Mouse (Mus musculus) heart, postnatal 14 days (tissue): ENCODE measurements around the gene Cdk19. TPM values are rescaled to one million over a fixed set of nuclear protein-coding genes. Genes with fewer than 3 reads are reported as not detected.
A peak's percentile ranks its signal among the peaks of the same experiment; 100 is the strongest.

Source experiments
- DNase-seq, 2 experiments: peaks; one replicate each; pipeline ENCODE4 v3.0.0; 2021 to 2022
- intact Hi-C: fragments of 180-260 bp; cut with DNase I; formaldehyde crosslinking; loops from one replicate; pipeline ENCODE4 v1.15.1; 2025
- total RNA-seq, 2 experiments: library from RNA; stranded (reverse); gene quantifications; 2 replicates each; pipeline ENCODE4 v1.2.3; 2021

Gene Cdk19
- total RNA-seq, 2 experiments from 2014 or later = 14.9 to 15.9 TPM

DNA sequence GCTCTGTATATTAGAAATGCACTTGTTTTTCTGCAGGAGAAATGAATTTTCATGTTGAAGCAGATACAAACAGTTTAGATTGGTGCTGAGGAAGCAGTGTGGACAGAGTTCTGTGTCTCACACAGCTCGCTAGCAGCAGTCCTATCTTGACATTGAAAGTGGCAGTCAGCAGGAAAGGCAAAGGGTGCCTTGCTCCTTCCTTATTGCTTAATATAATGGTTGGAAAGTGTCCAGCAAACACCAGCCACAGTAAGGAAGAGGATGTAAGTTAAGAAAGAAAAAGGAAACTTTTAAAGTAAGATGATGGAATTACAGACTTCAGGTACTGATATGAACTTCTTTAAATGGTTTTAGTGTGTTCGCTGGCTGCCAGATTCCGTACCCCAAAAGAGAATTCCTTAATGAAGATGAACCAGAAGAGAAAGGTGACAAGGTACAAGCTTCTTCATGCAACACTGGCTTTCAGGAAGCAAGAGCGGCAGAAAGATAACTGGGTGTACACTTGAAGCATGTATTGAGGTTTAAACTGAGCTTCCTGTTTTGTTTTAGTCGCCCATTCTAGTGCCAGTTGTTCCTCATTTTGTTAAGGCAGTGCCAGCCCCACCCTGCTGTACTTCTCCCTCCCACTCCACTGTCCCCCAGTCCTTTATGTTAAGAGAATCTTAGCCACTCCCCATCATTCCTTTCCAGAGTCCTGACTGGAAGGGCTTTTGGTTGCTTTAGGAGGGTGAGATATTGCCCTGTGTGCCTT is 137.3 kb downstream of the Cdk19 start:
- intact Hi-C loops = no loop called here
- no peak for DNase-seq

DNA sequence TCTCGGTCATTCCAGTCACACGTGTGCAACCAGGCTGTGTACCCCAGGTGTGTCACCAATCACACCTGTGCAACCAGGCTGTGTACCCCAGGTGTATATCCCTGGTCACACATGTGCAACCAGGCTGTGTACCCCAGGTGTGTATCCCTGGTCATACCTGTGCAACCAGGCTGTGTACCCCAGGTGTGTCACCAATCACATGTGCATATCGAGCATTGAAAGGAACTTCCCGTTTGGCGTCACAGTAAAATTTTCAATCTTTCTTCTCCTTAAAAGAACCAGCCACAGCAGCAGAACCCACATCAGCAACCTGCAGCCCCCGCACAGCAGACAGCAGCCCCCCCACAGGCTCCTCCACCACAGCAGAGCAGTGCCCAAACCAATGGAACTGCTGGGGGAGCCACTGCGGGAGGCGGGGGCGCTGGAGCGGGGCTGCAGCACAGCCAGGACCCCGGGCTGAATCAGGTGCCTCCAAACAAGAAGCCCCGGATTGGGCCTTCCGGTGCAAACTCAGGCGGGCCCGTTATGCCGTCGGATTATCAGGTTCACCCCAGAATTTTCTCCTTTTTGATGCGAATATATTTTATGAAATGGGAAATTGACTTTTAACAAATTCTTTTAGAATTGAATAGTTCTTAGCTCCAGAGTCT is 138.2 kb downstream of the Cdk19 start:
- DNase-seq = no peak
- intact Hi-C loops = no loop called here

- no peak for DNase-seq
- intact Hi-C loops = no loop called here
Observed at GRCm38 (mm10) chr10:40478626-40479025, 139.3 kb downstream of the Cdk19 start.

DNA sequence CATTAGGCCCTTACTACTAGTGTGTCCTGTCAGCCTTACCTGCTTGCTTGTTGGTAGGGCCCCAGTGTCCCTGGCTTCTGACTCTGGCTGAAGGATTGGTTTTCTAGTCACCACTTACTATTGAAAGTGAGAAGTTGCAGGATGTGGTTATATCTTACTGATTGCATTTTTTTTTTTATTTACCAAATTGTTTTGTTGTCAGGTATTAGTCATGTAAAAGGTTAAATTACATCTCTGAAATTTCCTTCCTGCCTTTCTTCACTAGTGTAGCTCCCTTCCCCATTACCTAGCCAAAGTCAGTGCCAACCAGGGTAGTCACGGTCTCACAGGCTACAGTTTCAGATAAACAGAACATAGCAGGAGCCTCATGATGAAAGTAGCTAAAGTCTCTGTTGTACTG is 139.9 kb downstream of the Cdk19 start:
- intact Hi-C loops = no loop called here
- no peak for DNase-seq

GRCm38 (mm10) chr10:40479621-40480193 is 140.3 kb downstream of the Cdk19 start:
- DNase-seq = no peak
- intact Hi-C loops = no loop called here

DNA sequence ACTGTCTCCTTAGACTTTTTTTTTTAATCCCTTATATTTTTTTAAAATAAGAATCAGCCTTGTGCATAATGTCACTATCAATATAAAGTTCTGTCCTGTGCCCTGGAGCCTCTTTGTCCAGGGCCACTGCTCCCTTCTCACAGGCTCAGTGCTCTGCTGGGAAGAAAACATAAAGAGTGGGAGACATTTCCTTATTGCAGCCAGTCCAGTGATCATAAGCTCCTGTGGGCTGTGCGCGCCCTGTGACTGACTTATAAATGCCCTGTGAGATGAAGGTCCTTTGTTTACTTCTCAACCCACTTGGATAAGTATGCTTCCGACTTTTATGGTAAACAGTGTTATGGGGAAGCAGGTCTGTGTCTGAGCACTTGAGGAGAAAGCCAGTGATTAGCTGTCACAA is 142.2 kb downstream of the Cdk19 start:
- intact Hi-C loops = no loop called here
- no peak for DNase-seq

GRCm38 (mm10) chr10:40482285-40482684 is 142.9 kb downstream of the Cdk19 start:
- intact Hi-C loops = no loop called here
- no peak for DNase-seq

DNA sequence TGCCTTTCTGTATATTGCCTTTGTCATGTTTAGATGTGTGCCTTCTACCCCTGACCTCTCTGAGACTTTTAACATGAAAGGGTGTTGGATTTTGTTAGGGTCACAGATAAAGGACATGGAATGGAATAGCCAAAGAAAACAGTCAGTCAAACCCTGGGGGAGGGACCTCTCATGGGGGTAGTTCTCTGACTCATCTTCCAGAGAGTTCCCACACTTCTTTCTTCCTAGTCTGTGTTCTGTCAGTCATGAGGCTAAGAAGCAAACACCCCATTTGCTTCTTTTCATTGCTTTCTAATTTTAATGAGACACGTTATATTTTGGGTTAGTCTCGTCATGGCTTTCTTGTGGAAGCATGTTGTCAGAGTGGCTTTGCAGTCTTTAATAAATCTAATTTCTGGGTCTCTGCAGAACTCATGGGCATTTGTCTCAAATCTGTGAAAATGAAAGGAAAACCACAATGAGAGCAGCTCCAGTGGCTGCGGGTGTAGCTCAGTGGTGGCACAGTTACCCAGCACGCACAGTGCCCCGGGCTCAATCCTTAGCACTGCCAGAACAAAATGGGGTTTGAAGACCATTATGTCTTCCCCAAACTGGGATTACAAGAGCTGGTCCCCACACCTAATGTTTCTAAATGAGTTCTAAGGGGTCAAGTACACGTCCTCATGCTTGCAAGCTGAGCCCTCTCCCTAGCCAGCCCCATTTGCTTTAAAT is 149.9 kb downstream of the Cdk19 start:
- DNase-seq = no peak
- intact Hi-C loops = no loop called here

GRCm38 (mm10) chr10:40491131-40491530 is 151.8 kb downstream of the Cdk19 start:
- no peak for DNase-seq
- intact Hi-C loops = no loop called here

DNA sequence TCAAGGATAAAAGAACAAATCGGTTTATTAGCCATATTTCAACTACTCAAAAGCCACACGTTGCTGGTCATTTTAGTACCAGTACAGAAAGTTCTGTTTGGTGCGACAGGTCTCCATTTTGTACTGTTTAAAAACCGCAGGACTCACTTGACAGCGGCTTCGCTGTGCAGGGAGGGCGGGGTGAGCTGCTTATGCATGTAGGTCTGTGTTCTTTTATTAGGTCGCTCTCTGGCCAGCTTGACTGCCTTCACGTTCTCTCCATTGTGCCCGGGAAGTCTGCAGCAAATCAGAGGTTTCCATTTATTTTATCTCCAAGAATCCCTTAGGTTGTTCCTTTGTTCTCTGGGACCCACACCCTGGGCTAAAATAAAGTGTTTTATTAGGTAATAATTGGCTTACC is 152.4 kb downstream of the Cdk19 start:
- intact Hi-C loops = no loop called here
- peak in 1 of 2 experiments; percentile 21 for DNase-seq

GRCm38 (mm10) chr10:40494181-40495162 is 155.1 kb downstream of the Cdk19 start:
- DNase-seq = no peak
- intact Hi-C loops = no loop called here

DNA sequence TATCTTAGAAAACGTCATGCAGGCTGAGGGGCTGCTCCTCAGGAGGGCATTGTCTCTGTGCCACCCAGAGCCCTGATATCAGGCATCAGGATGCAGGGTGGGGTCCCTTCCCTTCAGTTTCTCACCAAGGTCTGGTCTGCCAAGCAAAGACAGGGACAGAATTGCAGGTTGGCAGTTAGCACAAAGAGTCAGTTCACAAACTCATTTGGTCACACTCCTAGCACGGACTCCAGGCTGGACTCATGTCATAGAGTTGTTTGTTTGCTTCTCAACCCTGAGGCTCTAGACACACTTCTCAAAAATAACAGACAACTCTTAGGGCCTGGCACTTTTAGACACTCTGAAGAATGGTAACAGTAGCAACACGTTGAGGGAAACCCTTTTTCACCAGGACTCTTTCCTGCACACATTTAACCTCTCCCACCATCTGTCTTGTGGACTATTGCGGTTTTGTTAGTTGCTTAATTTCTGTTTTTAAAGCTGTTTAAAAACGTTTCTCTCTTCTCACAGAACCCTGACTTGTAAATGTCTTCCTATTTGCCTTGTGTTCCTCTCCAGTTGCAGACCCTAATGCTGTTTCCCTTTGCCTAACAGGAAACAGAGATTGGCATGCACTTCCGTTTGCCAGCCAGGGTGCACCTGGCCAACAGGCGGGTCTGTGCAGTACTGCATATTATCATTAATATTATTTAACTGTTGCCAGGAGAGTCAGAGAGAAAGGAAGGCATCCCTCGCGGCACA is 158.1 kb downstream of the Cdk19 start:
- intact Hi-C loops = no loop called here
- DNase-seq = no peak

- DNase-seq = no peak
- intact Hi-C loops = no loop called here
Observed at GRCm38 (mm10) chr10:40498426-40498825, 159.1 kb downstream of the Cdk19 start.

DNA sequence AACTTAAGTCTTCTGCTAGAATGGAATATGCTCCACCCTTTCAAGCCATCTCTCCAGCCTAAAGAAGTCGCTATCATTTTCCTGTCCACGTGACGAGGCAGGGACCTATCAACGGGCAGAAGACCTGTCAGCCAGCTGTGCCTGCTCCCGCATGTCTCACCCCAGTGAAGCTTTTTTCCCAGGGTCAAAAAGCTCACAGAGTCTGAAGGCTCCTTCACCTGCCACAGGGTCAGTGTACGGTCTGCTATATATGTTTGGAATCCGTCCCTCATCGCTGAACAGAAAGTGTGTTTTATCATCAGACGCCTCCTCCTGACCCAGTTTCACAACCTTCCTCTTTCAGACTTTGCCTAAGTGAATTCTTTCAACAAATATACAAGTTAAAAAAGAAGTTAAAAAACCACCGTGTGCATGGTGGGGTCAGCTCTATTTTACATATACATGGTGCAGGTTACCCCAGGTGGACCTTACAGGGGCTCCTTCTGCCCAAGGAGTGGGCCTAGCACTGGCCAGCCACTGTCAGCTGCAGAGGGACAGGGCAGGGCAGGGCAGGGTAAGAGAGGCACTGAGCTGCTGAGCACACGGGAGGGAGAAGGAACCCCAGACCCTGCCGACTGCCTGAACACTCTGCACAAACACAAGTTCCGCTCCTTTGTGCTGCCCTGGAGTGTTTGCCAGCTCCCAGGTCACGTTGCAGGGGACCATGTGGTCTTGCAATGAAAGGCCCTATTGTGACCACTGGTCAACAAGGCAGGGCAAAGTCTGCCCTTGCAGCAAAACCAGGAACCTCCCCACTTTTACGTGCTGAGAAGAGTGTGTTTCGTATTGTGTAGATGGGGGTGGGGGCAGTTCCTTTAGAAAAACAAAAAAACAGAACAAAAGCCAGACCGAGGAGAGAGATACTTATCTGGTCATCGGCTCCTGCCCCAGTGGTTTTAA is 160.2 kb downstream of the Cdk19 start:
- intact Hi-C loops = no loop called here
- DNase-seq = peak; percentile 29 to 43

GRCm38 (mm10) chr10:40500723-40501245 is 161.4 kb downstream of the Cdk19 start:
- DNase-seq = no peak
- intact Hi-C loops = no loop called here

- DNase-seq = no peak
- intact Hi-C loops = no loop called here
Observed at GRCm38 (mm10) chr10:40502734-40503133, 163.4 kb downstream of the Cdk19 start.

DNA sequence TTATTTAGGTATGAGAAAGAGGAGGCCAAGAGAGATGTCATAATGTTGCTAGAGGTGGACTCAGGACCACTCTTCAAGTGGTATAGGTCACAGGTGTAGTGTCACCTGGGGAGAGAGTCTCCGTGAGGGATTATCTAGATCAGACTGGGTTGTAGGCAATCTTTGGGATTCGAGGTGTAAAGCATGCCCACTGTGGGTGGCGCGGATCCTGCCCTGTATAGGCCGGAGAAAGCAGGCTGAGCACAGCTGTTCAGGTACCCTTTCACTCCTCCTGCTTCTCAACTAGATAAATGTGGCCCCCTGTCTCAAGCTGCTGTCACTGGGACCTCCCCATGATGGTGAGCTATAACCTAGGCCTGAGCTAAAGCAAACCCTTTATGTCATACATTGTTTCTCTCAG is 171.0 kb downstream of the Cdk19 start:
- intact Hi-C loops = no loop called here
- no peak for DNase-seq

GRCm38 (mm10) chr10:40511221-40511677 is 171.9 kb downstream of the Cdk19 start:
- intact Hi-C loops = no loop called here
- no peak for DNase-seq
